Mouse (Mus musculus) E14TG2a.4 (cell line): ENCODE data around the gene Dthd1.
A peak's percentile ranks its signal among the peaks of the same experiment; 100 is the strongest.

Experiments used
- H3K27me3 ChIP-seq: 2 replicates; pipeline ENCODE4 v1.6.1; 2014; ENCODE audit warnings: low read length, control low read depth; ENCODE audit not compliant: insufficient read depth
- H3K36me3 ChIP-seq: 2 replicates; pipeline ENCODE4 v1.6.1; 2014; ENCODE audit warnings: low read length, control low read depth; ENCODE audit not compliant: insufficient read depth
- H3K4me1 ChIP-seq: replicated peaks from 2 replicates; pipeline ENCODE4 v1.6.1; 2014; ENCODE audit warnings: low read depth, low read length, control low read depth
- H3K4me3 ChIP-seq: replicated peaks from 2 replicates; pipeline ENCODE4 v1.5.1; 2014; ENCODE audit warnings: mild to moderate bottlenecking, low read length
- H3K9me3 ChIP-seq: 2 replicates; pipeline ENCODE4 v1.6.1; 2014; ENCODE audit warnings: low read length, control low read depth
- CTCF ChIP-seq: conservative IDR thresholded peaks from 2 replicates; pipeline ENCODE4 v1.5.1; 2014; ENCODE audit warnings: low read length
- NANOG ChIP-seq: IDR thresholded peaks from 2 replicates; pipeline ENCODE4 v1.6.1; 2014; ENCODE audit warnings: borderline replicate concordance, low read length, mixed read lengths
- POU5F1 ChIP-seq: IDR thresholded peaks from 2 replicates; pipeline ENCODE4 v1.6.1; 2014; ENCODE audit warnings: low read length, borderline replicate concordance

Gene Dthd1

DNA sequence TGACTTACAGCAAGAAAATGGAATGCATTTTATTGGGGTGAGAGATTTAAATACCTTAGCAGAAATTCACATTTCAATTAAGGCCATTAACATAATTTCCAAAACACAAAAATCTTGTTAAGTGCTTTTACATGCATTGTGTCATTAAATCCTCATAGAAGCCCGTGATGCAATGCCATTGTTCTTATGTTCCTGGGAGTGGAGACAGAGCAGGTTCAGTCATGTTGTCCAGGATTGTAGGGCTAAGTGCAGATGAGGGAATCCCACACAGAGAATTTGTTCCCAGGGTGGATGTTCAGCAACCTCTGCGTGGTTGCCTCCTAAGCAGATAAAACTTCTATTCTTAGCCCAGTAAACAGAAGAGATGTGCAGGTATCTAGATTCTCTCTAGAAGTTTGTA lies 37.7 kb downstream of the Dthd1 start:
- Histone ChIP-seq H3K36me3 (no peaks in the 10 kb centered on the region), H3K27me3 (no peaks in the 10 kb centered on the region), H3K4me3 (no peak overlapping the region), H3K4me1 (no peaks in the 10 kb centered on the region), H3K9me3 (no peaks in the 10 kb centered on the region)
- TF ChIP-seq NANOG, result no peak
- TF ChIP-seq POU5F1, result no peak
- no peak for TF ChIP-seq CTCF

DNA sequence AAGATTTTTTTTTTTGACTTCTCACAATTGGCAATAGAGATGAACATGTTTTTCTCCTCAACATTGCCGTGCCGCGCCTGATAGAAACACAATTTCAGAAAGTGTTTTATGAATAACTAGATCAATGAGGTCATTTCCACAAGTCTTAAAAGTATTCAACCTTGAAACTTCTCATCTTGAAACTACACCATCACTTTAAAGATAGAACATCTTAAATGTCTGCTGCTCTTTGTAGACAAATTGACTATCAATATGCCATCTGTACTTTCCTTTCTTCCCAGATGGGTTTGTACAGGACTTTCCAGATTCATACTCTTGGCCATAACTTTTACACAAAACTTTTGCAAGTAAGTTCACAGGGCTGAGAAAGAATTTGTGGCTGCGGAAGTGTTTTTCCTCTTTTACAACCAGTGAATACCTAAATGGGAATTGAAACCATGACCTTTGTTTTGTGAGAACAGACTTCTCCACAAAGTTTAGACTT lies 40.8 kb downstream of the Dthd1 start:
- TF ChIP-seq CTCF (no peak), POU5F1 (no peak)
- Histone ChIP-seq H3K4me3 (no peak overlapping the region), H3K36me3 (no peaks in the 10 kb centered on the region), H3K27me3 (no peaks in the 10 kb centered on the region), H3K4me1 (no peaks in the 10 kb centered on the region), H3K9me3 (no peaks in the 10 kb centered on the region)

DNA sequence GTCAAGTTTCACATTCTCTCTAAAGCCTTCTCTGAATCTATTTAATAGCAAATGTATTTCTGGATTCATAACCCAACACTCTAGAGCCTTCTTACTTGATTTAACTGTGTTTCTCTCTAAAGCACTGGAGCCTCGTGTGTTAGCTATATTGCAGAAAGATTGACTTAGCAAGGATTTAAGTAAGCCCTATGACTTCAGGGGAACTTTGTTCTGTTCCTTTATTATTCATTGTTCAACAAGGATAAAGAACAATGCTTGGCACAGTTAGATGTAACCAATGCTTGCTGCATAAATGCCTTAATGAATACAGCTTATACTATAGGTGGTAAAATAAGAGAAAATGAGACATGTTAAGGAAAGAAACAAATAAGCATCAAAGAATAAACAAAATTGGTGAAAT lies 43.9 kb downstream of the Dthd1 start:
- no peaks in the 10 kb centered on the region for H3K27me3 ChIP-seq
- no peak for TF ChIP-seq POU5F1
- no peak for TF ChIP-seq NANOG
- H3K4me1 ChIP-seq, result no peaks in the 10 kb centered on the region
- H3K9me3 ChIP-seq, result no peaks in the 10 kb centered on the region
- H3K4me3 ChIP-seq, result no peak overlapping the region
- H3K36me3 ChIP-seq, result no peaks in the 10 kb centered on the region

DNA sequence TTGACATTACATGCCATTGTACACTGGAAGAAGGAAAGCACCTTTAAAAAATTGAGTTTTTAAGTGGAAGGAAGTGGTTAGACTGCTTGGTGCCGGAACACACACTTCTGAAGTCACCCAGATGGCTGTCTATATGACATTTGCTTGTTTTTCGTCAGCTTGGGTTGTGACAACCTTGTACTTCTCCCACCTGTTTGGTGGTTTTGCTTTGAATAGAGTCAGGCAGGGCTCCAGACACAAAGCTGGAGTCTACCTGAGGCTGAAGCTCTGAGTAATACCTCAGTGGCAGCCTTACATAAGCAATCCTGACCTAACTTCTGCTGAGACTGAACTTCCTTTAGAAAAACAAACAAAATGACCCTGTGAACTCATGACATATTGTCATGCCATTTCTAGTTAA lies 44.7 kb downstream of the Dthd1 start:
- H3K4me3 ChIP-seq, result no peak overlapping the region
- H3K36me3 ChIP-seq, result no peaks in the 10 kb centered on the region
- no peaks in the 10 kb centered on the region for H3K9me3 ChIP-seq
- TF ChIP-seq NANOG, result no peak
- TF ChIP-seq CTCF, result no peak
- no peak for TF ChIP-seq POU5F1
- no peaks in the 10 kb centered on the region for H3K4me1 ChIP-seq
- no peaks in the 10 kb centered on the region for H3K27me3 ChIP-seq

DNA sequence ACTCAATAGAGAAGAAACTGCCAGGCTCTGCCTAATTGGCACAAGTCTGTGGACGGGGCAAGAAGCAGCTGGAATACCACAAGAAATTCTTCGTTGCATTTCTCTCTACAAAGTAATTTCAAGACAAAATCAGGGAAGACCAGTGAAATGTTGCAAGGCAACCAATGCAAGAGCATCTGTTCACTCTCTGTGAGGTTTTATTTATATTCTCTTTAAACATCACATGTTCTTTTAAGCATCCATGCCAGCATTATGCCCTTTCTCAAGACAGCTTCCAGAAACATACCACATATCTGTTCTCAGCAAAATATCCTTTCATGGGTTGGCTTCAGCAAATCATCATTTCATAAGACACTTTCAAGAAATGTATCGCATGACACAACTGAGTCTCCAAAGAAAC lies 50.7 kb downstream of the Dthd1 start:
- Histone ChIP-seq H3K4me1 (no peaks in the 10 kb centered on the region), H3K36me3 (no peaks in the 10 kb centered on the region), H3K9me3 (peaks cover 25% of the 10 kb centered on the region), H3K27me3 (no peaks in the 10 kb centered on the region), H3K4me3 (no peak overlapping the region)
- TF ChIP-seq CTCF, result no peak
- no peak for TF ChIP-seq POU5F1
- no peak for TF ChIP-seq NANOG

DNA sequence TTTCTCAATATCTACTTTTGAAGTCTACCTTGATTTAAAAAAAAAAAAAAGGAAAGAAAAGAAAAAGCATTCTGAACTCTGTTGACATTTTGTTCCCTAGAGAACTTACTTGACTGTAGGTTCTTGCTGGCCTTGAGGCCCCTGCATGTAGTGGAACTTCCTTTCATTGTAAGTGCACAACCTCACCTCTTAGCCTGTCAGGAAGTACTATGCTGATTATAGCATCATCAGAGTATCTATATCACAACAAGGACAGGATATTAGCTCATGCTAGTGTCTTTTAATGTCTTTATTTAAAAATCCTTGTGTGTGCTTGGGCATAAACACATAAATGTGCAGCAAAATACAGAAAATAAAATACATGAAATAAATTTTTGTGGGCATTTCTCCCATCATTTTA lies 53.4 kb downstream of the Dthd1 start:
- peaks cover 25% of the 10 kb centered on the region for H3K9me3 ChIP-seq
- TF ChIP-seq CTCF (no peak), NANOG (no peak), POU5F1 (no peak)
- H3K27me3 ChIP-seq, result no peaks in the 10 kb centered on the region
- no peak overlapping the region for H3K4me3 ChIP-seq
- H3K36me3 ChIP-seq, result no peaks in the 10 kb centered on the region
- H3K4me1 ChIP-seq, result no peaks in the 10 kb centered on the region

DNA sequence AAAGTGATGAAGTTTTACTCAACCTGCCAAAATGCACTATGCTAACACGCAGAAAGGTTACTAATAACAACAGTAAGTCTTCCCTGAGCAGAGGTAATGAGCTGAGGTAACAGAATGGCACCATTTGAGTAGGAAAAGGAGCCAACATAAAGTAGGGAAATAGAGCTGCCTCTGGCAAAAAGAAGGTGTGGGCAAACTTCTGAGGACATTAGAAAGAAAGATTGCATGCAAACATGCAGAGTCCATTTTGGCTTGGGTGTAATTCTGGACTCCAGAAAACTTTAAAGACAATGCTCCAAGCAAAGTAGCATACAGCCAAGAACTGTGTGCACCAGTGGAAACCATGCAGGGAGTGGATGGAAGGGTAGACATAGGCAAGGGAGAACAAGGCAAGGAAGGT lies 65.9 kb downstream of the Dthd1 start:
- no peak overlapping the region for H3K4me3 ChIP-seq
- H3K27me3 ChIP-seq, result no peaks in the 10 kb centered on the region
- no peaks in the 10 kb centered on the region for H3K9me3 ChIP-seq
- H3K36me3 ChIP-seq, result no peaks in the 10 kb centered on the region
- TF ChIP-seq NANOG (no peak), POU5F1 (no peak), CTCF (no peak)
- H3K4me1 ChIP-seq, result no peaks in the 10 kb centered on the region

DNA sequence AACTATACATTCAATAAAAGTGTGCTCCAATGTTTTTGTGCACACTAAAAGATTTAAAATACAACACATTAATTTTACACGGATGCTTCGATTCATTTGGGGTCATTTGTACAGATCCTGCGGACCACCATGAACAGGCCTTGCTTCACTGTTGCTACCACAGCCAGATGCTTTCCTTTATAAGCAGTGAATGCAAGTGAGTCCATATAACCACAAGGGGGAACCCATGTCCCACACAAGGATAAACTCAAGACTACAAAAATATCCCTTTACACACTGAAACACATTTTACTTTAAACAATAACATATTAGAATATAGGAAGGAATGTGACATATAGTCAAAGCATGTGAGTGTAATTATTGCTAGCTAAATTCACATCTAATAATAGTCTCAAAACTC lies 81.7 kb downstream of the Dthd1 start:
- H3K27me3 ChIP-seq, result no peaks in the 10 kb centered on the region
- TF ChIP-seq NANOG (no peak), CTCF (peak; percentile 21)
- H3K36me3 ChIP-seq, result no peaks in the 10 kb centered on the region
- H3K9me3 ChIP-seq, result no peaks in the 10 kb centered on the region
- H3K4me1 ChIP-seq, result no peaks in the 10 kb centered on the region
- H3K4me3 ChIP-seq, result no peak overlapping the region

DNA sequence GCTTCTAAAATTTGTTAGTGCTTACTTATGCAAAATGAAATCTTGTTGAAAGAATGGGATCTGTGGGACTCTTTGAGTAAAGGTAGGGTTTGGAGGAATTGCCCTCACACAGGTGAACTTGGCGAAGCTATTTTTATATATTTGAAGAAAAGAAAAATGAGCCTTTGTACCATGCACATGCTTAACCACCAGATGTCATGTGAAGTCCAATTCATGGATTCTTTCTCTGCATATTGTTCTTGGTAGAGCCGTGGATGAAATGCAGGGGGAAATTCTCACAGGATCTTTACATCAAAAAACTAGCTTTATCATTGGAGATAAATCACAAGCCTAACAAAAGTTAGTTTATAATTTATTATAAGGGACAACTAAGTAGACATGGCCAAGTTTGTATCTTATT lies 93.3 kb downstream of the Dthd1 start:
- no peak for TF ChIP-seq POU5F1
- no peak for TF ChIP-seq CTCF
- TF ChIP-seq NANOG, result no peak
- no peaks in the 10 kb centered on the region for H3K4me1 ChIP-seq
- H3K9me3 ChIP-seq, result no peaks in the 10 kb centered on the region
- H3K4me3 ChIP-seq, result no peak overlapping the region
- H3K36me3 ChIP-seq, result no peaks in the 10 kb centered on the region
- H3K27me3 ChIP-seq, result no peaks in the 10 kb centered on the region

DNA sequence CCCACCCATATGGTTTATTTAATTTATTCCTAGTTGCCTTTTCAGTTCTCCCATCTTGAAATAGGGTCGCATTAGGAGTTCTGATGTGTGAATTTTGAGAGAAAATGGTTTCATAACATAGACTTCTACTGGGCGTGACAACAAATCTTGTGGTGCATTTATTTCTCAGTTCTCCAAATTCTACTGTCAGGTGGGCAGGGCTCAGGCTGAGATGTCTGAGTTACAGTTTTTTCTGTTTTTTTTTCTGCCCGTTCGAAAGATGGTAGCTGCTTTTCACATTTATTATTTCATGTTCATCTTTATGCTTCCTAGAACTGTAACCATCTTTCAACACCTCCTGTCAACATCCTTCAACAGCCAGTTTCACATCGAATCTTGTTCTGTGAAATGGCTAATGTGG lies 95.5 kb downstream of the Dthd1 start:
- Histone ChIP-seq H3K9me3 (no peaks in the 10 kb centered on the region), H3K27me3 (no peaks in the 10 kb centered on the region), H3K4me3 (no peak overlapping the region), H3K36me3 (no peaks in the 10 kb centered on the region), H3K4me1 (no peaks in the 10 kb centered on the region)
- no peak for TF ChIP-seq CTCF
- TF ChIP-seq NANOG, result no peak
- no peak for TF ChIP-seq POU5F1
